Mouse (Mus musculus) liver, embryonic 18 days (tissue): Measurements from ENCODE around the gene Wfdc6a. TPM values are rescaled to one million over a fixed set of nuclear protein-coding genes. Genes with fewer than 3 reads are reported as not detected.

Experiments
- polyA plus RNA-seq: library from polyadenylated mRNA; depleted of rRNA; stranded (reverse); fragments of >200 nt; gene quantifications from 2 replicates; pipeline ENCODE4 v1.2.3, GENCODE M21; 2012; rRNA removed

The Wfdc6a gene
- 0.05 and 0.06 TPM in 2 replicates for polyA plus RNA-seq

DNA sequence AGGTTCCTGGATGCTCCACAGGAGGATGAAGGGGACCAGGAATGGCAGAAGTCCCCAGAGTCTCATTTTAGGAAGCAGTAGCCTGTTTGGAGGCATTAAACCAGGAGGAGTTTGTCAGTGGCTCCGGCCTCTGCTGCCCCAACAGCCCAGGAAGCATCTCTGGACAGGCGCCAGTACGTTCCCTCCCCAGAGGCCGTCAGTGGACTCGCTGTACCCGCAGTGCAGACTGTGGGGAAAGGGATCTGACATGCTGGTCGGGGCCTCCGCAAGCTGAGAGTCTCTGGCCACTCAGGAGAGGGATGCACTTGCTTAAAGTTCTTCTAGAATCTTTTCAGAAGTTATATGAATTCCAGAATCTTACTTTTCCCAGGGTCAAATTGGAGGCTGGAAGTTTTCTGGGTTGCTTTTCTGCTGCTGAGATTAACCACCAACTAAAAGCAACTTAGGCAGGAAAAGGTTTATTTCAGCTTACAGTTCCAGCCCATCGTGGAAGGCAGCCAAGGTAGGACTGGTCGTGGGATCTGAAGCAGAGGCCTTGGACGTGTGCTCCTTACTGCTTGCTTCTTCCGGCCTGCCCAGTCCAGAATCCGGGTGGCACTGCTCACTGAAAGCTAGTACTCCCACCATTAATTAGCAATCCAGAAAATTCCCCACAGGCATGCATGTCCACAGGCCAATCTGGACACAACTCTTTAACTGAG, at the start of gene Wfdc6a:
Gene Wfdc6a, minus strand, starts transcription at position 423 of the 701 bp plus-strand sequence.

DNA sequence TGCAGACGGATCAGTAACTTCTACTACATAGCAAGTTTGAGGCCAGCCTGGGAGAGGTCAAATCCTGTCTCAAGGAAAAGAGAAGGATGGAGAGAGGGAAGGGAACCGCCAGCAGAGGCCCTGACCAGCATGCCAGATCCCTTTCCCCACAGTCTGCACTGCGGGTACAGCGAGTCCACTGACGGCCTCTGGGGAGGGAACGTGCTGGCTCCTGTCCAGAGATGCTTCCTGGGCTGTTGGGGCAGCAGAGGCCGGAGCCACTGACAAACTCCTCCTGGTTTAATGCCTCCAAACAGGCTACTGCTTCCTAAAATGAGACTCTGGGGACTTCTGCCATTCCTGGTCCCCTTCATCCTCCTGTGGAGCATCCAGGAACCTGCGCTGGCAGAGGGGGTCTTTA, 28.2 kb upstream of the Wfdc6a start, which contains the start of the genes Wfdc6b and Wfdc8:
Gene Wfdc6b, plus strand, starts transcription at position 52 of the 400 bp plus-strand sequence.
Gene Wfdc8, minus strand, starts transcription at position 156 of the 400 bp plus-strand sequence.

DNA sequence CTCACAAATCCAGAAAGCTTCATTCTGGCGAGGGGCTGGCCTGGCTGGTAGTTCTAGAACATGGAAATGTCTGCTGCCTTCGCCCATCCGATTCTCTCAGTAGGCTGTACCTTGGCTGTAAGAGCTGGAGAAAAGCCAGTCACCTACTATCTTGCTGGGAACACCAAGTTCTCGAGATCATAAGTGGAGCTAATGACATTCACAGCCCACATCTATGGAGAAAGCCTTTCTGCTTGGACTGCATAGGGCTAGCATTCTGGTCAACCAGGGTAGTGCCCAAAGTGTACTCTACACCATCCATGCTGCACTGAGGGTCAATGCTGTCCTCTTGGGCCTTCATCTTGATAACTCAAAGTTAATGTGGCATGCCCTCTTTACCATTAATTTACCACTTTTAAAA, 8.2 kb upstream of the Wfdc6a start, which contains the start of gene Eppin:
Gene Eppin, minus strand, starts transcription at position 101 of the 400 bp plus-strand sequence.

DNA sequence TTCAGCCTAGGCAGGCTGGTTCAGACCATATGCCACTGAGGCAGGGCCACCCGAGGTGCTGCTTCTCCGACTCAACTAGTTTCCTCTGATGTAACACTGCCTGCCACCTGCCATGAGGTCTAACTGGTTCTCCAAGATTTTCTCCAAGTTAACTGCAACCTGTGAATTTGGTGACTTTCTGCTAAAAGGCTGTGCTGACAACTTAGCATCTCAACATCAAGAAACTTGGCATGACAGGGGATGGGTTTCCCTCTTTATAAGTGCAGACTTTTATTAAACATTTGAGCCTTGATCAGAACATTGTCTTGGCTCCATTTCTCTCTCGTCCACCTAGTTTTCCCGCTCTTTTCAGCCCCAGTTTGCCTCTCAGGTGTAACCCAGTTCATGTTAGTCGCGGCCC, 11.9 kb downstream of the Wfdc6a start, which contains the start of gene Spint3:
Gene Spint3, minus strand, starts transcription at position 101 of the 400 bp plus-strand sequence.

GRCm38 (mm10) chr2:164562391-164563188, 22.7 kb downstream of the Wfdc6a start, which contains the start of gene Wfdc2:
Gene Wfdc2 (plus strand): TSS chr2:164562413.

Other genes starting within 250 kb of the Wfdc6a start
- 25.7 and 26.9 TPM in 2 replicates for gene Slpi, start 196.4 kb downstream of the Wfdc6a start, polyA plus RNA-seq
- 0.01 and 0.13 TPM in 2 replicates for gene Rbpjl, start 182.3 kb downstream of the Wfdc6a start, polyA plus RNA-seq
- gene Matn4, start 180.3 kb downstream of the Wfdc6a start, polyA plus RNA-seq = 0.17 and 0.21 TPM in 2 replicates
- gene Sdc4, start 141.6 kb downstream of the Wfdc6a start, polyA plus RNA-seq = 46.8 and 52.3 TPM in 2 replicates
- gene Sys1, start 128.5 kb downstream of the Wfdc6a start, polyA plus RNA-seq = 20.3 and 20.5 TPM in 2 replicates
- 0.55 and 0.61 TPM in 2 replicates for gene Gm20458, start 124.5 kb downstream of the Wfdc6a start, polyA plus RNA-seq
- not detected in 2 replicates for gene Trp53tg5, start 111.7 kb downstream of the Wfdc6a start, polyA plus RNA-seq
- 11.3 and 12.0 TPM in 2 replicates for gene Dbndd2, start 99.3 kb downstream of the Wfdc6a start, polyA plus RNA-seq
- gene Pigt, start 87.9 kb downstream of the Wfdc6a start, polyA plus RNA-seq = 15.6 and 19.3 TPM in 2 replicates
- gene Wfdc2, start 23.0 kb downstream of the Wfdc6a start, polyA plus RNA-seq = 1.6 and 2.0 TPM in 2 replicates
- gene Spint3, start 12.0 kb downstream of the Wfdc6a start, polyA plus RNA-seq = not detected in 2 replicates
- gene Eppin, start 8.1 kb upstream of the Wfdc6a start, polyA plus RNA-seq = not detected in 2 replicates
- gene Wfdc6b, start 28.1 kb upstream of the Wfdc6a start, polyA plus RNA-seq = not detected in 2 replicates
- not detected in 2 replicates for gene Wfdc8, start 28.2 kb upstream of the Wfdc6a start, polyA plus RNA-seq
- gene Wfdc16, start 53.3 kb upstream of the Wfdc6a start, polyA plus RNA-seq = not detected in 2 replicates
- not detected in 2 replicates for gene Wfdc10, start 70.6 kb upstream of the Wfdc6a start, polyA plus RNA-seq
- gene Wfdc9, start 71.1 kb upstream of the Wfdc6a start, polyA plus RNA-seq = not detected in 2 replicates
- not detected in 2 replicates for gene Wfdc11, start 88.6 kb upstream of the Wfdc6a start, polyA plus RNA-seq
- gene Wfdc13, start 99.7 kb upstream of the Wfdc6a start, polyA plus RNA-seq = not detected in 2 replicates
- not detected in 2 replicates for gene Spint4, start 113.1 kb upstream of the Wfdc6a start, polyA plus RNA-seq
- not detected in 2 replicates for gene Spint5, start 129.9 kb upstream of the Wfdc6a start, polyA plus RNA-seq
- gene Wfdc3, start 160.5 kb upstream of the Wfdc6a start, polyA plus RNA-seq = 1.6 and 2.1 TPM in 2 replicates
- gene Dnttip1, start 160.5 kb upstream of the Wfdc6a start, polyA plus RNA-seq = 21.7 and 22.8 TPM in 2 replicates
- gene Ube2c, start 184.5 kb upstream of the Wfdc6a start, polyA plus RNA-seq = 255 and 264 TPM in 2 replicates
- gene Tnnc2, start 194.5 kb upstream of the Wfdc6a start, polyA plus RNA-seq = 0.58 and 2.9 TPM in 2 replicates
- 7.7 and 11.3 TPM in 2 replicates for gene Snx21, start 200.4 kb upstream of the Wfdc6a start, polyA plus RNA-seq
- 20.1 and 20.3 TPM in 2 replicates for gene Acot8, start 219.4 kb upstream of the Wfdc6a start, polyA plus RNA-seq
- 1.9 TPM in 2 replicates for gene Zswim3, start 219.7 kb upstream of the Wfdc6a start, polyA plus RNA-seq
- 1.3 and 1.5 TPM in 2 replicates for gene Zswim1, start 237.2 kb upstream of the Wfdc6a start, polyA plus RNA-seq
- gene Spata25, start 243.1 kb upstream of the Wfdc6a start, polyA plus RNA-seq = 0.05 and 0.08 TPM in 2 replicates
- 121 and 130 TPM in 2 replicates for gene Ctsa, start 247.4 kb upstream of the Wfdc6a start, polyA plus RNA-seq
- gene Neurl2, start 248.0 kb upstream of the Wfdc6a start, polyA plus RNA-seq = 1.5 and 2.2 TPM in 2 replicates